Comparison of ENCODE assay signal across 8 mouse cellular contexts in the genomic region with DNA sequence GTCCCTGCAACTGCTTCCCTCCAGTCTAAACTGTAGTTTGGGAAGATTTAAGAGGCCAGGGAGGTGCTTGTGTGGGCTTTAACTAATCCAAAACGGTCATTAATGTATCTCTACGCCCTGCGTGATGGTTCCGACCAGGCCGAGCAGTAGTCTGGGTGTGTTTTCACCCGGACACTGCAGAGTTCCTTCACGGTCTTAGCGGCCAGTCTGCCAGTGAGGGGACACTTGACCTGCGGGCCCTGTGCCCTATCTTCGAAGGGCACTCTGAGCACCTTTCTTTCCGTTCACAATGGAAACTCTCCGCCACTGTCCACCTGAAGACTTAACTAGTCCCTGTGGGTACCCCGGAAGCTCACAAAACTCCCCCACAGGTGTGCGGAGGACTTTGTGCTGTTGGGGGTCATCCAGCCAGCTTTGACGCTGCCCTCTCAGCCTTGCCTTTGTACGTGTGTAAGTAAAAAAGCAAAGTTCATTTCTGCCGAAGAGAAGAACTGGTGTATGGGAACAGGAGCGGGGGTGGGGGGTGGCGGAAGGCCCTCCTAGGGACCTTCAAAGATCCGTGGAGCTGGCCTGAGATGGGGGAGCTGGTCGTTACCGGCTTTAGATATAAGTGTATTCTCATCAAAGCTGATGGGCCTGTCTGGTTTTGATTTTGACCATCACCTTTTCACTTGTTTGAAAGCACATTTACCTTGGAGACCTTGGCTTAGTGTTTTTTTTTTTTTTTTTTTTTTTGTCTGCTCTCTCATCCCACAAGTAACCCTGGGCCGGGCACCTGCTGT. TPM values are rescaled to one million over a fixed set of nuclear protein-coding genes. Genes with fewer than 3 reads are reported as not detected.
A peak's percentile ranks its signal among the peaks of the same experiment; 100 is the strongest.
DNase-seq lines count a peak whose midpoint lies in the region; ATAC-seq and TF ChIP-seq lines count a peak whose summit lies in the region.

No protein-coding gene starts in this region.

- no peaks in the 10 kb centered on the region for H3K27me3 ChIP-seq in embryonic facial prominence, embryonic 12.5 days
- H3K27me3 ChIP-seq in hindbrain, embryonic 11.5 days (ENCODE audit: control insufficient read depth, insufficient read depth, low read length): no peaks in the 10 kb centered on the region
- no peaks in the 10 kb centered on the region for H3K27me3 ChIP-seq in limb, embryonic 14.5 days (ENCODE audit: control insufficient read depth, insufficient read depth, low read length)

- no peaks in the 10 kb centered on the region for H3K36me3 ChIP-seq in embryonic facial prominence, embryonic 12.5 days
- H3K36me3 ChIP-seq in hindbrain, embryonic 11.5 days (ENCODE audit: control insufficient read depth, insufficient read depth, low read length): no peaks in the 10 kb centered on the region
- no peaks in the 10 kb centered on the region for H3K36me3 ChIP-seq in limb, embryonic 14.5 days (ENCODE audit: control insufficient read depth, insufficient read depth, low read length)

- H3K4me2 ChIP-seq in embryonic facial prominence, embryonic 12.5 days (replicated peaks): peak overlapping the region; percentile 94
- peak overlapping the region; percentile 76 for H3K4me2 ChIP-seq in hindbrain, embryonic 11.5 days (replicated peaks; ENCODE audit: low read depth, low read length)
- peak overlapping the region; percentile 91 for H3K4me2 ChIP-seq in limb, embryonic 14.5 days (replicated peaks; ENCODE audit: low read depth, low read length, severe bottlenecking)

- H3K9me3 ChIP-seq in embryonic facial prominence, embryonic 12.5 days: no peaks in the 10 kb centered on the region
- H3K9me3 ChIP-seq in hindbrain, embryonic 11.5 days (ENCODE audit: control insufficient read depth, low read length): no peaks in the 10 kb centered on the region
- H3K9me3 ChIP-seq in limb, embryonic 14.5 days (ENCODE audit: control insufficient read depth, low read length): no peaks in the 10 kb centered on the region

- peak overlapping the region; percentile 68 for H3K4me3 ChIP-seq in embryonic facial prominence, embryonic 12.5 days
- H3K4me3 ChIP-seq in hindbrain, embryonic 11.5 days (ENCODE audit: low read depth, low read length): peak overlapping the region; percentile 89
- peak overlapping the region; percentile 78 for H3K4me3 ChIP-seq in limb, embryonic 14.5 days (replicated peaks; ENCODE audit: low read length)

- DNase-seq in ovary, postnatal 36 days (ENCODE audit: low spot score): peak; percentile 41
- no peak for DNase-seq in ovary, adult 18-20 months (ENCODE audit: low spot score)
- DNase-seq in hindbrain, embryonic 11.5 days (ENCODE audit: low spot score): peak; percentile 46
- no peak for DNase-seq in limb, embryonic 14.5 days (ENCODE audit: low spot score)
- DNase-seq in naive thymus-derived CD4-positive, alpha-beta T cell, adult 2 months (ENCODE audit: low read depth): peak; percentile 60
- DNase-seq in urinary bladder, postnatal 25 days (ENCODE audit: low spot score): no peak

- no peak for ATAC-seq in embryonic facial prominence, embryonic 12.5 days (ENCODE audit: insufficient number of reproducible peaks, insufficient read depth, low FRiP score, low TSS enrichment)
- ATAC-seq in hindbrain, embryonic 11.5 days (ENCODE audit: low FRiP score): no peak
- ATAC-seq in limb, embryonic 14.5 days (ENCODE audit: low FRiP score, low read depth): no peak
- ATAC-seq in monocyte, adult 5-6 weeks (replicated peaks; ENCODE audit: insufficient number of reproducible peaks, low FRiP score, low TSS enrichment, poor library complexity, severe bottlenecking): no peak

- 7% methylated on average over 23 of the region's 23 CpGs for WGBS in embryonic facial prominence, embryonic 12.5 days
- WGBS in hindbrain, embryonic 11.5 days: 3% methylated on average over 23 of the region's 23 CpGs
- WGBS in limb, embryonic 14.5 days: 5% methylated on average over 23 of the region's 23 CpGs

- peak overlapping the region; percentile 95 for H3K27ac ChIP-seq in embryonic facial prominence, embryonic 12.5 days
- peak overlapping the region; percentile 81 for H3K27ac ChIP-seq in hindbrain, embryonic 11.5 days (ENCODE audit: low read depth, low read length)
- H3K27ac ChIP-seq in limb, embryonic 14.5 days (replicated peaks; ENCODE audit: low read depth, low read length): peak overlapping the region; percentile 97

- H3K4me1 ChIP-seq in embryonic facial prominence, embryonic 12.5 days: peaks cover 43% of the 10 kb centered on the region
- peaks cover 10% of the 10 kb centered on the region for H3K4me1 ChIP-seq in hindbrain, embryonic 11.5 days (replicated peaks; ENCODE audit: control insufficient read depth, insufficient read depth, low read length)
- peaks cover 28% of the 10 kb centered on the region for H3K4me1 ChIP-seq in limb, embryonic 14.5 days (ENCODE audit: control insufficient read depth, insufficient read depth, low read length)

- H3K9ac ChIP-seq in embryonic facial prominence, embryonic 12.5 days: peak overlapping the region; percentile 76
- peak overlapping the region; percentile 90 for H3K9ac ChIP-seq in hindbrain, embryonic 11.5 days (ENCODE audit: low read depth, low read length)
- H3K9ac ChIP-seq in limb, embryonic 14.5 days (ENCODE audit: low read depth, low read length, severe bottlenecking): peak overlapping the region; percentile 90

- no peak for TF ChIP-seq POLR2A in limb, embryonic 14.5 days (IDR thresholded peaks at IDR 0.05; ENCODE audit: borderline replicate concordance, extremely low read depth, insufficient read depth, insufficient read length)

RNA-seq across cellular contexts. Expression of a gene that starts 3.2 kb away (rescaled TPM):
- polyA plus RNA-seq in embryonic facial prominence, embryonic 12.5 days (2016; fragmentation: Nextera tagmentation; extraction: Ambion mirVana): 21.6 and 22.2 TPM in 2 replicates
- polyA plus RNA-seq in hindbrain, embryonic 11.5 days (2014; fragmentation: Nextera tagmentation; extraction: Ambion mirVana): 26.4 and 28.4 TPM in 2 replicates
- 24.7 and 35.5 TPM in 2 replicates for polyA plus RNA-seq in limb, embryonic 14.5 days (2012; rRNA removed)
- 15.0 and 16.9 TPM in 2 replicates for polyA plus RNA-seq in limb, embryonic 14.5 days (2014; fragmentation: Nextera tagmentation; extraction: Ambion mirVana)
- 55.9 to 77.3 TPM (median 60.7 TPM) in 3 replicates for total RNA-seq in monocyte, adult 5-6 weeks (2017)

Comparison
In these comparisons a context has a peak if more than half of its experiments do, and no peak if none do; other contexts are left out.
1. DNase-seq: peak in ovary, postnatal 36 days (single experiment), hindbrain, embryonic 11.5 days (single experiment) and naive thymus-derived CD4-positive, alpha-beta T cell, adult 2 months (single experiment); none in ovary, adult 18-20 months (single experiment), limb, embryonic 14.5 days (single experiment) and urinary bladder, postnatal 25 days (single experiment).
2. Peak in every context shown above with its lines, with median percentiles within 50 percentile points of each other: H3K27ac ChIP-seq, H3K4me2 ChIP-seq, H3K4me3 ChIP-seq and H3K9ac ChIP-seq.